Mouse (Mus musculus): ENCODE measurements around the gene 1600014C23Rik.
A peak's percentile ranks its signal among the peaks of the same experiment; 100 is the strongest.

Gene 1600014C23Rik

DNA sequence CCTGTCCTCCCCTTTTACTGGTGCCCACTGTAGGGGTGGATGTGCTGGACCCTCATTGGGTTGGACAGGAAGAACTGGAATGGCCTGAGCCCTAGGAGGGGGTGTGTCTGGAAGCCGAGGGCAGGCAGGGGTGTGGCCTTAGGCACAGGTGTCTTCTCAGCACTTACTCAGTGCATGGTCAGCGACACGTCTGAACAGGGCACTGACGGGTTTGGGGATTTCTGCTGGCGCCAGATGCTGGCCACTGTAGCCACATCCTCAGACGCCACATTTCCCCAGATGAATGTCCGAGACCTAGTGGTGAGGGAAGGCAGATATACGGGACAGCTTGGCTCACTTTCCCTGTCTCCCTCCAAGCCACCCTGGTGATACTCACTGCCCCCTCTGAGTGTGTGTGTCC lies 18.4 kb upstream of the 1600014C23Rik start:
- DNase-seq (ENCODE audit: low read depth, low spot score): no peak

DNA sequence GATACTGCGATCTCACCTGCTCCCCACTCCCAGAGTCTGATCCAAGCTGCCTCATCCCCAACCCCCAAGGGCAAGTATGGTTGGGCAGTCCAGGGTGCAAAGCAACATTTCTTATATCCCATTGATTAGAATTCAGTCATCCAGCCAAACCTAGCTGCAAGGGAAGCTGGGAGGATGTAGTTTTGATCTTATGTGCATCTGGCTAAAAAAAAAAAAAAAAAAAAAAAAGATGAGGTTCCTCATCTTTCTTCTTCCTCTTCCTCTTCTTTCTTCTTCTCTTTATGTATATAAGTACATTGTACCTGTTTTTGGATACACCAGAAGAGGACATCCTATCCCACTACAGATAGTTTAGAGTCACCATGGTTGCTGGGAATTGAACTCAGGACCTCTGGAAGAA lies 17.7 kb upstream of the 1600014C23Rik start:
- no peak for DNase-seq (ENCODE audit: low read depth, low spot score)

DNA sequence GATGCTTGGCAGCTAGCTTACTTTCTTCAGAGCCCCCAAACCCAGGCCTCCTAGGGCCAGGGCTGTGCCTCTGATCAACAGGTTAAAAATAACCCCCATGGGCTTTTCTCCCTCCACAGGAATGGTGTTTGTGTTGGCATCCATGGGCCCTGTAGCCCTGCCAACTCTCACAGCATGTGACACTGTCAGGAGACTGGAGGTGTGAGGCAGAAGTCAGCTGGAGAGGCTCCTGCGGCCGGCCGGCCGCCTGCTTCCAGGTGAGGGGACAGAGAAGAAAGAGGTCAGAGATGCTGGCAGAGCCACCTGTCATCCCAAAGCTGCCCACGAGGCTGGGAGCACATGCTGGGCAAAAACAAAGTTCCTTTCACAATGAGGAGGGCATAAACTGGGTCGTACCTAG lies 15.5 kb upstream of the 1600014C23Rik start:
- DNase-seq (ENCODE audit: low read depth, low spot score): no peak

DNA sequence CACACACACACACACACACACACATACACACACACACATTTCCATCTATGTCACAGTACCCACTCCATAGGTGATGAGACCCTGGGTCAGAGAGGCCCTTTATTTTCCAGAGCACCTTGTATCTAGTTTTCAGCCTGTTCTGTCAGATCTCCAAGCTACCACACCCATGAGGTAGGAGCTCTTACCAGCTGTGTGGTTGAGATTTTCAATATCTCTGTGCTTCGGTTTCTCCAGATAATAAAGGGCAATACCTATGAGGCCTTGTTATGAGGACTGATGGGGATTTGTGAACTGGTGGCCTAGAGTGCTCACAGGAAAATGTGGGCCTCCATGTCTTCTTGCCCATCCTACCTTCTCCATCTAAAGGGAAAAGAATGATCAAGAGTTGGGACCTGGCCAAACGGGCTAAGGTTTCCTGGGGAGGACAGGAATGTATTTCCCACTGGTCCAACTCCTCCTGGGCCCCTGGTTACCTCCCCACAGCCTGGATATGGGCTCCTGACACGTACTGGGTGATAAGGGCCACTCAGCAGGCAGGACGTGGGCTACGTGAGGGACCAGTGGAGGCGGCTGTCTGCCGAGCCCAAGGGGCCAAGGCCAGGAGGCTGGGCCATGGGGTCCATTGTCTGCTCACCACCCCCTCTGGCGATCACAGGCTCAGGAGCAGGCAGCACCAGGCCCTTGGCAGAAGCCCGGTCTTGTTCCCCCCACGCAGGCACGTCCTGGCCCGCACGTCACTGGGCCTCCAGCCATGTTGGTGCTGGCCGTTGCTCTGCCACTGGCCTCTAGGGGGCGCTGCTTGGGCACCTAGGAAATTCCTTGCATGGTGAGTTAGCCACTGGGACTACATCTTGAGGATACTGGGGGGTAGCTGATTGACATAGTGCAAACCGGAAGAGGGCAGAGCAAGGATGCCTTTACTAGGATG lies 14.5 kb upstream of the 1600014C23Rik start:
- DNase-seq (ENCODE audit: low read depth, low spot score): no peak

DNA sequence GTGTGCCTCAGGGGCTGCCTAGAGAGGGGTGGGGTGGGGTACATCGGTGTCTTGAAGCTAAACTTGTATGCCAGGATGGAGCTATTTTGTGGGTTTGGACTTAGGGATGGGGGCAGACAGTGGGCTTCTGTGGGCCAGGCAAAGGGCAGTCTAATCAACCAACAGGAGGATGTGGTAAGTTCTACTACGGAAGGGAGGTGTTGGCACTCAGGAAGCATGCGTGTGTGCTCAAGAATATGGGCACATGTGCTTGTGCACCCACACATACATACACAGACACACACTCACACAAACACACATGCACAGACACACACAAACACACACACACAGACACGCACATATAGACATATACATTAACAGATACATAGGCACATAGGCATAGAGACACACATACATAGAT lies 13.6 kb upstream of the 1600014C23Rik start:
- DNase-seq (ENCODE audit: low read depth, low spot score): no peak

DNA sequence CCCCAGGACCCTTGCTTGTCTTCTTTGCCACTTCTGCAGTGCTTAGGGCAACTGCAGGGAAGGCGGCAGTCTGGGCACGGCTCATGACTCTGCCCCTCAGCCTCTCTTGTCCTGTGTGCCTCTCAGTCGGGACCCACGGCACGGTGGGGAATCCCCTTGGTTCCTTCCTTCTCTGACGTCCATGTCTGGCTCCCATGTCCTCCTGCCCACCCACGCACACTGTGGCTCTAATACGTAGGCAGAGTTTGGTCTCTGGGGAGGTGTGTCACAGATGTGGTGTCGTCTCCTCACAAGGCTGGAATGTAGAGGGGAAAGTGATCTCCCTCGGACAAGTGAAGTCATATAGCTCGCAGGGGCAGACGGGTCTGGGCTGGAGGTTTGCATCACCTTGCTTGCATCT lies 13.1 kb upstream of the 1600014C23Rik start:
- DNase-seq (ENCODE audit: low read depth, low spot score): no peak

DNA sequence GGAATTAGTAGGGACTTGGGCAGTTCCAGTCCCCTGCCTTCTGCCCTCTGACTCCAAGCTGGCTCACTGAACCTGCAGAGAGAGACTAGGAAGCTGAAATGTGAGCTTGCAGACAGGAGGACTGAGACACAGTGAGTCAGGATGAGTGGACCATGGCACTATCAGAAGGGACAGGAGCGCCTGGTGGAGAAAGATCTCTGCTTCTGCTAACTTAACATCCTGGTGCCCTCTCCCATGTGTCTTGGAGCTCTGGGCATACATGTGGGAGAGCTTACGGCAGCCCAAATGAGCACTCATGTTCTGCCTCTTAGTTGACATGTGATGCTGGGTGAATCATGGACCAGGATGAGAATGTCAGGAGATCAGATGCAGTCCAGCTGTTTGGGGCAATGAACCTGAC lies 12.0 kb upstream of the 1600014C23Rik start:
- DNase-seq (ENCODE audit: low read depth, low spot score): no peak

DNA sequence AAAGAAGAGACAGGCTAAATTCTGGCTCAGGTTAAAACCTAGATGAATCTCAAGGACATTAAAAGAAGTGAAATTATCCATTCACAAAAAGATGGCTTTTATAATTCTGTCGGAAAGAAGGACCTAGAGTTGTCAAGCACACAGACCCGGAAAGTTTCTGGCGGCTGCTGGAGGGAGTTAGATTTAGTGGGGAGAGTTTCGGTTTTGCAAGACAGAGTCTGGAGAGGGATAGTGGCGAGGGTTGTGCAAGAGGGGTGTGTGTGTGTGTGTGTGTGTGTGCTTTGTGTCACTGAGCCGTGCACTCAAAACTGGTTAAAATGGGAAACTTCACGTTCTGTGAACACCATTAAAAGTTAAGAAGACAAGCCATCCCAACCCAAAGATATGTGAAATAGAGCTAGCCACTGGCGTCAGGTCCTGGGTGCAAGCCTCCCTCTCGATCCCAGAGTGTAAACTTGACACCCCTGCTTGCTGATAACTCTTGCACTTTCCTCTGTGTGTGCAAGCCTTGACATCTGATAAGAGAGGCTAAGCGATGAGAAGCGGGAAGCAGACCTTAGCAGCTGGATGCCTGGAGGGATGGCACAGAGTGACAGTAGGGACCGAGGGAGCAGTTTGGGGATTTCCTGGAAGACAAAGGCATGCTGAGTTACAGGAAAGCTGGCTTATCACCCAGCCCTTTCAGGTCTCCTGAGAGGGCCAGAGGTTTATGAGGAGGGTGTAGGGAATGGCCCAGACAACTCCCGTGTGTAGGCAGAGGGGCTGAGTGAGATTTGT lies 8.9 kb upstream of the 1600014C23Rik start:
- no peak for DNase-seq (ENCODE audit: low read depth, low spot score)

DNA sequence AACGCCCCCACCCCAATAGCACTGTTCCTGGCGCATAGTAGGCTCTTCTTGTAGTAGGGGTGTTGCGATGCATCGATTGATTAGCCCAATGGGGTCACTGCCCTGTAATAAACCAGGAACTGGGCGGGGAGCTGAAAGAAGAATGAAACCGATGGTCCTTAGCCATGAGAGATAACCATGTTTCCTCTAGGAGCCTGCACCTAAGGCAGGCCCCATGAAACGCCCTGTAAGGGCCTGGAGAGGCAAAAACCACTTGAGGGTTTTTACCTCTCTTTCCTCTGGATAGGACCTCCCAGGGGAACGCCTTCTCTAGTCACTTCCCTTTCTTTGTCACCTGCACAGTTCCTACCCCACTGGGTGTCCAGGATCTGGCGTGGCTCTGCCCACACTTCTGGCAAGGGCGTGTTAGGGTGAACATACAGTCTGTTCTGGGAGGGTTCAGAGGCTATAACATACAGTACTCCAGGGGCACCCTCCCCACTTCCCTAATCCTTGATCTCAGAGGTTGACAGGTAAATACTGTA lies 3.5 kb upstream of the 1600014C23Rik start:
- DNase-seq (ENCODE audit: low read depth, low spot score): no peak

DNA sequence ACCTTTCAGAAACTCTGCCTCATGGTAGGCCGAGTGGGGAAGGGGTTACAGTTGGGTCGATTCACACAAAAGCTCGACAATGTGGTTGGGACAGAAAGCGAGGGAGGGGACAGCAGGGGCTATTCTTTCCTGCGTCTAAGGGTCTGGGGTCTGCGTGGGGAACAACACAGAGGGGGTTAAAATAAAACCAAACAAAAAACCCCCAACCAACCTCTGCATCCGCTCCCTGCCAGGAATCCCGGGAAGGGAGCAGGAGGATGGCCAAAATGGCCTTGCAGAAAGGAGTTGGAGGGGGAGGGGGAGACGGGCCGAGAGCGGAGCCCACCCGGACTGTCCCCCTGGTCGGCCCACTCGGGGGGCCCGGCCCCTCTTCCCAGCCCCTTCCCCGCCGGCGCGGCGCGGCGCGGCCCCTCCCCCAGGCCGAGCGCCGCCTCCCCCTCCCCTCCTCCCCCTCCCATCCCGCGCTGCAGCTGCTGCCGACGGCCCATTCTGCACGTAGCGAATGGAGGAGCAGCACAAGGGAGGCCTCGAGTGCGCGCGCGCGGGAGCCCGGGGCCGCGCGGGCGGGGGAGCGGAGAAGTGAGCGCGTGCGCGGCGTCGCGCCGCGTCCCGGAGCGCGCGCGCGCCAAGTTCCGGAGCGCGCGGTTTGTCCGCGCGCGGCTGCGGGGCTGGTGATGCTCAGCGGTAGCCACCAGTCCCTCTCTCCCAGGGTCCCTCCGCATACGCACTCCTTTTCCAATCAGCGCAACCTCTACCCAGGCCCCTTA lies 2.9 kb upstream of the 1600014C23Rik start:
- DNase-seq (ENCODE audit: low read depth, low spot score): peak; percentile 83

DNA sequence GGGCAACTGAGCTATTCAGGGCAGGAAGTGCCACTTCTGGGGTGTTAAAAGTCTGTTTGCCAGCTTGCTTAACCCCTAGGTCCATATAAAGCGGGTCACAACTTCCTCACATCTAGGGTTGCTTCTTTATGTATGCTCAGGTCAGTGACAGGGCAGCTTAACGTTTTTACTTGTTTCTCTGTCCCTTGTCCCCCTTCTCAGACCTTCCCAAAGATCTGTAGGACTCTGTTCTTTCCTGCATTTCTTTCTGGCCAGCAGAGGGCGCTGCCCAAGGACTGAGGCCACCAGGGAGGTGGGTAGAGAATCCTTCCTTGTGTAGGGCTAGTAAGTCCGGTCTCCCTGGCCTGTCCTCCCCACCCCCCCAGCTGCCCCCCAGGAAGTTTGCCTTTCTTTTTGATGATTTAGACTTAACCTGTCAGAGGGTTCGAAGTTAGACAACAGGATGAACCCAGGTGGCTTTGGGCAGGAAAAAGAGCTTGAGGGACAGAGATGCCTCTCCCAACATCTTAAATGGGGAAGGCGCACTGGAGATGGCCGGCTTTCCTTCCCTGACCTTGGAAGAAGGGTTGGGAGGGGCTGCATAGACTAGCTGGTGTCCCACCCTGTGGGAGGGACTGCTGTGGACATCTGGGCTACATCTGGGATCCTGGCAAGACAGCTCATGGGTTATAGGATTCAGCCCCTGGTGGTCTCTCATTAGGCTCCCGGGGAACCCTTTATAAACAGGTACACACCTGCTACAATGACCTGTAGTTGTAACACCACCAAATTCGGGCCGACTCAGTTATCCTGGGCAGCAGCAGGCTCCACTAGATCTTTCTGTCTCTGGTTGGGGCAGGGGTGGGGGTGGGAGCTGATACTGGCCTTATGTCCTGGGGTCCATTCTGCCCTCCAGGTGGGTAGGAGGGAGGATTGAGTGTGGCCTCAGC lies 2.0 kb upstream of the 1600014C23Rik start:
- no peak for DNase-seq (ENCODE audit: low read depth, low spot score)

DNA sequence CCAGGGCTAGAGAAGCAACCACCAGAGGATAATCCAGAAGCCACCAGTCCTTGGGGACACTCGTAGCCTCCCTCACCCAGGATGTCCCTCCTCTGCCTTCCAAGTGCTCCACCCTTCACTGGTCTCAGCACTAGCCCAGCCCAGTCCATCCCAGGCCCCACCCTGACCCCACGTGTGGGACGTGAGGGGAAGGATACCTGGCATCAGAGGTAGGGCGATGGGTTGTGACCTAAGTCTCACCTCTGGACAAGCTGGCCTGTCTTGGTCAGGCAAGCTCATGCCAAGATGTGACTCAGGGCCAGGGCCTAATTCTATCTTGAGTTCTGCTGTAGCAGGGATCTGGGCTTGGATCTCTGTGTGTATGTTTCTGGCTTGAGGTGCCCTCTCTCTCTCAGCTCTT lies 1.2 kb upstream of the 1600014C23Rik start:
- DNase-seq (ENCODE audit: low read depth, low spot score): no peak

DNA sequence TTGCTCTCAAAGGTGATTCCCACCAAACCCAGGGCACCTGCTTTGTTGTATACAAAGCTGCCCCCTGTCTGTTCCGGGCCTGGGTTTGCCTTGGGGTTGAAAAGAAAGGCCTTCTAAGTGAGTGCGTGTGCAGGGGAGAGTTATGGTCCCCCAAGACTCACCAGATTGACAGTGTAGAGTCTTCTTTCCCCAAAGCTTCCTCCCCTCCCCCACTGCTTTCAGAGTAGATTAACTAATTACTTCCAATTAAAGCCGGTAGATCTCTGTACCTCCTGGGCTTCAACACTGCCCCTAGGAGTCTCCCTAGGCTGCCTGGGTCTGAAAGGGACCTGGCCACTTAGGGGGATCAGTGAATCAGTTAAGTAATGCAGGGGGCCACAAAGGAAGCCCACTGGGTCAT lies 689 bp upstream of the 1600014C23Rik start:
- no peak for DNase-seq (ENCODE audit: low read depth, low spot score)

DNA sequence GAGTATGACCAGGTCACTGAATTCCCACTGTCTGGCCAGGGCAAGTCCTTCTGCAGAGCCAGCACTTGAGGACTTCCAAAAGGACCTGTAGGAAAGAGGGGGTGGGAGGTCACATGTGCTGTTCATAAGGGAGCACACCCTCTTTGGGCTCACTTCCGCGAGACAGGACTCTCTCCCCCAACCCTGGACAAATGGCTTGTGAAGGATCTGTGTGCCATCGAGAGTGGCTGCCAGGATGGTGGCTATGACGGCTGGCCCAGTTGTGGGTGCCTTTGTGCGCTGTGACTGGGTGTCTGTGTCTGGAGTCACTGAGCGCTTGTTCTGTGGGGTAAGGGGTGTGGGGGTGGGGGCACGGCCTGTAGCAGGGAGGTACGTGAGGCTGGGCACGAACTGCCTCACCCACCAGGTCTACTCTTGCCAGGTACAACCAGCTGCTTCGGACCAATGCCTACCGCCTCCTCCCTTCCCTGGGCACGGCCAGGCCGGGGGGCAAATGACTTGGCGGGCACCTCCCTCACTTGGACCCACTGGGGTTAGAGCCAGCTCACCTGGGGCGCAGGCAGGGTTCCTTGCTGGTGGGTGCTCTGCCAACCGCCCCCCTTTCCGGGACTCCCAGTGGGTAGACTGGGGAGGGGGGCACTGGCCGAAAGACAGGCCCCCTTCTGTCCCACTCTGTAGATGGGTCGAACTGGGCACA lies 458 bp downstream of the 1600014C23Rik start:
- no peak for DNase-seq (ENCODE audit: low read depth, low spot score)

DNA sequence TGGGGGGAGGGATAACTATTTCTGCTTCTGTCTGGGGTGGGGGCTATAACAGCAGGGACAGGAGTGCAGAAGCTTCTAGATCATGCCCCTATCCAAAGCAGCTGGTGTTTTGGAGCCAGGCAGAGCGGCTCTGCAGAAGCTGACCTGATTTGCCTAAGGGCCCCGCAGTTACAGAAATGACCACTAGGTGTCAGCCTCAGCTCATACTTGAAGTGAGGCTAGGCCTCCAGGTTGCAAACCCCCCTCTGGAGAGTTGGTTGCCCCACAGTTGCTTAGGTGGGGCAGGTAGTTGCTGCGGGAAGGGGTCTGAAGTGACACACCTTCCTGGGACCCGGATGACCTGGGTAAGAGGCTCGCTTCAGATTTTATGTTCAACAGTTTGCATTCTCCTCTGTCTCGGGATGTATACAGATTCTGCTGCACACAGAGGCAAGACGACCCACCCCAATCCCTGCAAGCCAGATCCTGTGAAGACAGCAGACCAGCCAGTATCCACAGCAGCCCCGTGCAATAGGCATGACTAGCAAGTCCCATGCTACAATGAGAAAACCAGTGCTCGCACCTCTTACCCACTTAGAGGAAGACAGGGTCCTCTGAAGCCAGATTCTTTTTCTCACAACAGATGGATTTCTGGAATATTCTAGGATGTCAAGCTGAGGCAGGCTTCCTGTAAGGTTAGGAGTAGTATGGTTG lies 2.3 kb downstream of the 1600014C23Rik start:
- peak; percentile 84 for DNase-seq (ENCODE audit: low read depth, low spot score)

DNA sequence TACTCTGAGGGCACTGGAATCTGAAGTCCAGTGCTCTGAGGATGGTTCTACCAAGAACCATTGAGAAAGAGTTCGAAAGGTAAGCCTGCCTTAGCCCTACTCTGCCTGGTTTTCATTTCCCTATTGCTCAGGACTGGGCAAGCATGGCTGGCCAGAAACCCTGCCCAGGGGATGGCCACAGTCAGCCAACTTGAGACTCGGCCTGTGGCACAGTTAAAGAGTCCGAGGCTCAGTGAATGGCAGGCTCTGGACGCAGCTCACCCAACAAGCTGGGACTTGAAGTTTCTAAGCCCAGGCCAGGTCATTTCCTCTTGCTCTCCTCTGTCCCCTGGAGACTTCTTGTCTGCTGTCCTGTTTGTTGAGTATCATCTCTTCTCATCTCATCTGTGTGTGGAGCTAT lies 2.9 kb downstream of the 1600014C23Rik start:
- no peak for DNase-seq (ENCODE audit: low read depth, low spot score)

DNA sequence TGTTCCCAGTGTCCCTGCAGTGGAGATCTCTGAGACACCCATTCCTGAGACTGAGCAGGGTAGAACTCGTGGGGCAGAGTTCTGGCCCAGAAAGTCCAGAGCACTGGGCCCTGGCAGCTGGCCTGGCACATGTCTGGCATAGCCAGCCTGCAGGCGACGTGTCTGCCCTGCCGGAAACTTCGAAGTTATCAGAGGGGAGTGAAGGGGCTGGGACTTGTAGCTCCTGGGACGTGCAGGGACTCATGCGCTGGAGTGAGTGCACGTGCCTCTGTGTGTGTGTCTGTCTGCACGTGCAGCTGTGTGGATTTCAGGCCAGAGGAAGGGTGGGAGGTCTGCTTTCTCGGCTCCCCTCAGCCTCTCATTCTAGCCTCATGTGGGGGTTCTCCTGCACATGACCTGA lies 4.3 kb downstream of the 1600014C23Rik start:
- no peak for DNase-seq (ENCODE audit: low read depth, low spot score)

DNA sequence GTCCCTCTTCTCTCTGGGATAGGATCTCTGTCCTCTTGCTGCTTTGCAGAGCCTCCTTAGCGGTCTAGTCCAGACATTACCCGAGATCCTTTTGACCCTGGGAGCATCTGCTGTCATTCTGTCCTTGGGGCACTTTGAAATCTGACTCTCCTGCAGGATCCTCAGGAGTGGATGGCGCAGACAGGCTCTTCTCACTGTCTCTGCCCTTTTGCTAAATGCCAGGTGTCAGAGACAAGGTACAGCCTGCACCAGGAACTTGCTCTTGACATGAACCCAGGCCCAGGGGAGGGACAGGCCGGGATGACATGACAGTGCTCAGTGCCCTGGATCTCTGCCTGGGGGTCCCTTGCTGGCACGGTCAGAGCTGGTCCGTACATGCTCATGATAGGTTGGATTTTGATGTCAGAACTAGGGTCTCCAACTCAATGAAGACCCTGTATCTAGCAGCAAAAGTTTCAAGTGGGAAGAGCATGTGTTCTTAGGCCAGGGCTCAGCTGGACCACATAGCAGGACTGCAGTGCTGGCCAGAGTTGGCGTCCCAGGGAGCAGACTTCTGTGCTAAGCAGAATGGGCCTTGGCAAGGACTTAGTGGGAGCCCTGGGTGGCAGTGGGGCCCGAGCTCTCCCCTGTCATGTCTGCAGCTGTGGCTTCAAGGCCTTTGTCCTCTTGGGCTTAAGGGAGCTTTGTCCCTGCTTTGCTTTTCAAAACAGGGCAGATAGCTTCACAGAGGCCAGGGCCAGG lies 5.5 kb downstream of the 1600014C23Rik start:
- DNase-seq (ENCODE audit: low read depth, low spot score): no peak

DNA sequence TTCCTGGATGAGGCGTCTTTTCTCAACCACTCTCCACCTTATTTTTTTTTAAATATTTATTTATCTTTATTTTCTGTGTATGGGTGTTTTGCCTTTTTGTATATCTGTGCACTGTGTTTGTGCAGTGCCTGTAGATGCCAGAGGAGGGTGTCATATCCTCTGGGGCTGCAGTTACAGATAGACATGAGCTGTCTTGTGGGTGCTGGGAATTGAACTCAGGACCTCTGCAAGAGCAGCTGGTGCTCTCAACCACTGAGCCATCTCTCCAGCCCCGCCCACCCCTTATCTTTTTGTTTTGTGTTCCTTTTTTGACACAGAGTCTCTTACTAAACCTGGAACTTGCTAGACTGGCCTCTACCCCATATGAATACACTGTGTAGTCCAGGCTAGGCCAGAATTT lies 6.2 kb downstream of the 1600014C23Rik start:
- no peak for DNase-seq (ENCODE audit: low read depth, low spot score)
